Mouse (Mus musculus): ENCODE data around the gene Hsf2bp. TPM values are rescaled to one million over a fixed set of nuclear protein-coding genes. Genes with fewer than 3 reads are reported as not detected.

The Hsf2bp gene
- total and polyA plus RNA-seq, 2 experiments from 2014 or later, result 0.16 to 1.3 TPM

- Histone ChIP-seq H3K9ac (replicated peaks; ENCODE audit: low read length, poor library complexity, severe bottlenecking) (no peak overlapping the region), H3K4me1 (ENCODE audit: insufficient read depth, low read length) (no peaks in the 10 kb centered on the region), H3K4me3 (ENCODE audit: low read depth, low read length) (no peak overlapping the region), H3K4me2 (ENCODE audit: low read depth, low read length, poor library complexity, severe bottlenecking) (no peak overlapping the region), H3K27me3 (ENCODE audit: insufficient read depth, low read length) (no peaks in the 10 kb centered on the region), H3K9me3 (ENCODE audit: low read length) (no peaks in the 10 kb centered on the region), H3K36me3 (ENCODE audit: insufficient read depth, low read length) (no peaks in the 10 kb centered on the region), H3K27ac (ENCODE audit: low read depth, low read length) (no peak overlapping the region)
- peak; percentile 16 for DNase-seq (ENCODE audit: low spot score)
- TF ChIP-seq CTCF (IDR thresholded peaks at IDR 0.05), result no peak
- no peak for ATAC-seq (ENCODE audit: low FRiP score)
- WGBS, result 48% methylated on average over 9 of the region's 9 CpGs
These were observed 115.5 kb downstream of the Hsf2bp start for GRCm38 (mm10) chr17:31920589-31921190.

- no peak for TF ChIP-seq CTCF (IDR thresholded peaks at IDR 0.05)
- no peak for DNase-seq (ENCODE audit: low spot score)
- WGBS, result 91% methylated on average over 7 of the region's 7 CpGs
These were observed 116.5 kb downstream of the Hsf2bp start for GRCm38 (mm10) chr17:31919599-31919998.

GRCm38 (mm10) chr17:31918374-31918773 lies 117.8 kb downstream of the Hsf2bp start:
- H3K4me2 ChIP-seq (ENCODE audit: low read depth, low read length, poor library complexity, severe bottlenecking), result no peak overlapping the region
- 90% methylated on average over 8 of the region's 8 CpGs for WGBS
- DNase-seq (ENCODE audit: low spot score) (no peak), ATAC-seq (ENCODE audit: low FRiP score) (no peak)
- no peak overlapping the region for H3K27ac ChIP-seq (ENCODE audit: low read depth, low read length)
- no peak for TF ChIP-seq CTCF (IDR thresholded peaks at IDR 0.05)
- H3K27me3 ChIP-seq (ENCODE audit: insufficient read depth, low read length), result no peaks in the 10 kb centered on the region
- no peak overlapping the region for H3K9ac ChIP-seq (replicated peaks; ENCODE audit: low read length, poor library complexity, severe bottlenecking)
- no peaks in the 10 kb centered on the region for H3K4me1 ChIP-seq (ENCODE audit: insufficient read depth, low read length)
- H3K36me3 ChIP-seq (ENCODE audit: insufficient read depth, low read length), result no peaks in the 10 kb centered on the region
- no peak overlapping the region for H3K4me3 ChIP-seq (ENCODE audit: low read depth, low read length)
- H3K9me3 ChIP-seq (ENCODE audit: low read length), result no peaks in the 10 kb centered on the region

More at GRCm38 (mm10) chr17:31919599-31919998, 116.5 kb downstream of the Hsf2bp start:
- no peak for ATAC-seq (ENCODE audit: low FRiP score)
- H3K4me2 ChIP-seq (ENCODE audit: low read depth, low read length, poor library complexity, severe bottlenecking), result no peak overlapping the region
- H3K4me3 ChIP-seq (ENCODE audit: low read depth, low read length), result no peak overlapping the region
- no peaks in the 10 kb centered on the region for H3K9me3 ChIP-seq (ENCODE audit: low read length)
- H3K27me3 ChIP-seq (ENCODE audit: insufficient read depth, low read length), result no peaks in the 10 kb centered on the region
- H3K9ac ChIP-seq (replicated peaks; ENCODE audit: low read length, poor library complexity, severe bottlenecking), result no peak overlapping the region
- H3K4me1 ChIP-seq (ENCODE audit: insufficient read depth, low read length), result no peaks in the 10 kb centered on the region
- no peak overlapping the region for H3K27ac ChIP-seq (ENCODE audit: low read depth, low read length)
- H3K36me3 ChIP-seq (ENCODE audit: insufficient read depth, low read length), result no peaks in the 10 kb centered on the region

GRCm38 (mm10) chr17:31916461-31916775 lies 119.7 kb downstream of the Hsf2bp start:
- WGBS, result 78% methylated on average over 6 of the region's 6 CpGs
- Histone ChIP-seq H3K4me2 (ENCODE audit: low read depth, low read length, poor library complexity, severe bottlenecking) (no peak overlapping the region), H3K4me1 (ENCODE audit: insufficient read depth, low read length) (no peaks in the 10 kb centered on the region), H3K4me3 (ENCODE audit: low read depth, low read length) (no peak overlapping the region), H3K36me3 (ENCODE audit: insufficient read depth, low read length) (no peaks in the 10 kb centered on the region), H3K27ac (ENCODE audit: low read depth, low read length) (no peak overlapping the region), H3K27me3 (ENCODE audit: insufficient read depth, low read length) (no peaks in the 10 kb centered on the region), H3K9me3 (ENCODE audit: low read length) (no peaks in the 10 kb centered on the region), H3K9ac (replicated peaks; ENCODE audit: low read length, poor library complexity, severe bottlenecking) (no peak overlapping the region)
- no peak for TF ChIP-seq CTCF (IDR thresholded peaks at IDR 0.05)
- DNase-seq (ENCODE audit: low spot score) (no peak), ATAC-seq (ENCODE audit: low FRiP score) (no peak)

- H3K9me3 ChIP-seq (ENCODE audit: low read length), result no peaks in the 10 kb centered on the region
- no peak overlapping the region for H3K27ac ChIP-seq (ENCODE audit: low read depth, low read length)
- no peak overlapping the region for H3K9ac ChIP-seq (replicated peaks; ENCODE audit: low read length, poor library complexity, severe bottlenecking)
- H3K36me3 ChIP-seq (ENCODE audit: insufficient read depth, low read length), result no peaks in the 10 kb centered on the region
- no peaks in the 10 kb centered on the region for H3K27me3 ChIP-seq (ENCODE audit: insufficient read depth, low read length)
- no peak for TF ChIP-seq CTCF (IDR thresholded peaks at IDR 0.05)
- no peak overlapping the region for H3K4me3 ChIP-seq (ENCODE audit: low read depth, low read length)
- ATAC-seq (ENCODE audit: low FRiP score) (no peak), DNase-seq (ENCODE audit: low spot score) (no peak)
- H3K4me1 ChIP-seq (ENCODE audit: insufficient read depth, low read length), result no peaks in the 10 kb centered on the region
- no peak overlapping the region for H3K4me2 ChIP-seq (ENCODE audit: low read depth, low read length, poor library complexity, severe bottlenecking)
- 90% methylated on average over 18 of the region's 18 CpGs for WGBS
These were observed 120.2 kb downstream of the Hsf2bp start for GRCm38 (mm10) chr17:31915756-31916460.

- DNase-seq (ENCODE audit: low spot score) (no peak), ATAC-seq (ENCODE audit: low FRiP score) (no peak)
- no peak overlapping the region for H3K4me2 ChIP-seq (ENCODE audit: low read depth, low read length, poor library complexity, severe bottlenecking)
- no peak overlapping the region for H3K27ac ChIP-seq (ENCODE audit: low read depth, low read length)
- 96% methylated on average over 5 of the region's 5 CpGs for WGBS
- no peak overlapping the region for H3K9ac ChIP-seq (replicated peaks; ENCODE audit: low read length, poor library complexity, severe bottlenecking)
- H3K27me3 ChIP-seq (ENCODE audit: insufficient read depth, low read length), result no peaks in the 10 kb centered on the region
- no peaks in the 10 kb centered on the region for H3K36me3 ChIP-seq (ENCODE audit: insufficient read depth, low read length)
- no peak for TF ChIP-seq CTCF (IDR thresholded peaks at IDR 0.05)
- H3K4me3 ChIP-seq (ENCODE audit: low read depth, low read length), result no peak overlapping the region
- no peaks in the 10 kb centered on the region for H3K4me1 ChIP-seq (ENCODE audit: insufficient read depth, low read length)
- H3K9me3 ChIP-seq (ENCODE audit: low read length), result no peaks in the 10 kb centered on the region
These were observed 121.8 kb downstream of the Hsf2bp start for GRCm38 (mm10) chr17:31914323-31914722.
